Mouse (Mus musculus) naive thymus-derived CD4-positive, alpha-beta T cell, adult 5 months (primary cell): ENCODE measurements around the gene Cfap20. TPM values are rescaled to one million over a fixed set of nuclear protein-coding genes. Genes with fewer than 3 reads are reported as not detected.

Experiments
- polyA plus RNA-seq: library from polyadenylated mRNA; unstranded; fragments of 100-300 nt; shearing (Covaris generic); gene quantifications from one replicate; pipeline ENCODE4 v1.2.1, GENCODE M21; 2017

Cfap20 gene
- polyA plus RNA-seq: 42.0 TPM

DNA sequence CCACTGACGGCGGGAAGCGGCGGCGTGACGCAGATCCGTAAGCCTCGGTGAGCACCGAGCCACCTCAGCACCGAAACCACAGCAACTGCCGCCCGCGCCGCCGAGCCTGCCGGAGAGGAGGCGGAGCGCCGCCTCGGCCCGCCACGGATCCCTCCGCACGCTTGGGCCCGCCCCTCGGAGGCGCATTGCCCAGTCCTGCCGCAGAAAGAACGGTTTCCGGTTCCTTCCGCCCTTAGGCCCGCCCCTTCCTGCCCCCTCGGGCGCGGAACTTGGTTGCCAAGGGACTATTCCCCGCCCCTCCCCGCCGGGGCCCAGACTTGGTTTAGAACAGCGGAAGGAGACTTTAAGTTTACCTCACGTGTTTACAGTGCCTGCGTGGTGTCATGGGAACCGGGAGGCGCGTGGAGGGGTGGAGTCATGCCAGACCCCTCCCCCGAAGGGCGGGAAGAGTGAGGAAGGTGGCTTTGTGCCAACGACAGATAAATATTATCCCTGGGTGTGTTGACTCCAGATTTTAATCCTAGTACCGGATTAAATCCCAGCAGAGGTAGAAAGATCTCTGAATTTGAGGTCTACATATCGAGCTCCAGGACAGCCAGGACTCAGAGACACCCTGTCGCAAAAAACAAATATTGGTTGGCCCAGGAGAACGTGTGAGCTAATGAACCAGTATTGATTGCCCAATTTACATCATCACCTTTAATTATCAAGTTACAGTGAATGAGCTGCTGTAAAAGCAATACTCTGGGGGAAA lies at the start of gene Cfap20:
Gene Cfap20 (minus strand): TSS at position 184 of the 754 bp plus-strand sequence.

Other genes starting within 250 kb of the Cfap20 start
- 0.92 TPM for gene Kifc3, start 232.1 kb downstream of the Cfap20 start, polyA plus RNA-seq
- gene Cngb1, start 128.3 kb downstream of the Cfap20 start, polyA plus RNA-seq: 0.36 TPM
- gene Tepp, start 124.3 kb downstream of the Cfap20 start, polyA plus RNA-seq: not detected
- 8.0 TPM for gene Zfp319, start 102.9 kb downstream of the Cfap20 start, polyA plus RNA-seq
- 41.4 TPM for gene Usb1, start 102.6 kb downstream of the Cfap20 start, polyA plus RNA-seq
- gene Mmp15, start 82.6 kb downstream of the Cfap20 start, polyA plus RNA-seq: 2.6 TPM
- gene Csnk2a2, start 55.2 kb upstream of the Cfap20 start, polyA plus RNA-seq: 36.2 TPM
- gene Ccdc113, start 99.2 kb upstream of the Cfap20 start, polyA plus RNA-seq: not detected
- not detected for gene Prss54, start 141.5 kb upstream of the Cfap20 start, polyA plus RNA-seq
- gene Gins3, start 198.6 kb upstream of the Cfap20 start, polyA plus RNA-seq: 5.3 TPM
- 0.37 TPM for gene Ndrg4, start 242.1 kb upstream of the Cfap20 start, polyA plus RNA-seq